Mouse (Mus musculus) stomach, embryonic 15.5 days (tissue): ENCODE results near the gene Galp. TPM values are rescaled to one million over a fixed set of nuclear protein-coding genes. Genes with fewer than 3 reads are reported as not detected.

Source experiments
- ATAC-seq: fragments of 200-750 bp; cut with Nextera tagmentation; 2 replicates; pipeline ENCODE4 v1.8.0; 2017; ENCODE audit warnings: low read depth, moderate number of reproducible peaks, moderate TSS enrichment; ENCODE audit not compliant: insufficient read depth, low FRiP score
- H3K27ac ChIP-seq: fragments of 300-500 bp; sonication (generic); 2 replicates; pipeline ENCODE4 v1.5.1; 2015; ENCODE audit warnings: mild to moderate bottlenecking, inconsistent platforms
- H3K27me3 ChIP-seq: fragments of 300-500 bp; sonication (generic); replicated peaks from 2 replicates; pipeline ENCODE4 v1.6.1; 2015; ENCODE audit warnings: inconsistent platforms
- H3K36me3 ChIP-seq: fragments of 300-500 bp; sonication (generic); 2 replicates; pipeline ENCODE4 v1.6.1; 2015; ENCODE audit warnings: inconsistent platforms
- H3K4me1 ChIP-seq: fragments of 300-500 bp; sonication (generic); 2 replicates; pipeline ENCODE4 v1.6.1; 2015; ENCODE audit warnings: inconsistent platforms
- H3K4me2 ChIP-seq: fragments of 300-500 bp; sonication (generic); 2 replicates; pipeline ENCODE4 v1.6.1; 2015; ENCODE audit warnings: mild to moderate bottlenecking, inconsistent platforms
- H3K4me3 ChIP-seq: fragments of 300-500 bp; sonication (generic); replicated peaks from 2 replicates; pipeline ENCODE4 v1.5.1; 2015; ENCODE audit warnings: inconsistent platforms
- H3K9ac ChIP-seq: fragments of 300-500 bp; sonication (generic); 2 replicates; pipeline ENCODE4 v1.6.1; 2015; ENCODE audit warnings: inconsistent platforms
- H3K9me3 ChIP-seq: fragments of 300-500 bp; sonication (generic); 2 replicates; pipeline ENCODE4 v1.6.1; 2016; ENCODE audit warnings: inconsistent platforms
- WGBS: fragments of 180-500 bp; shearing (Covaris S2); methylation state at CpG from one replicate; pipeline ENCODE4 v1.1.7; 2015; 5-methylcytosine and 5-hydroxymethylcytosine counted together
- polyA plus RNA-seq: library from polyadenylated mRNA; unstranded; fragments of >200 nt; fragmentation: Nextera tagmentation; extraction: Ambion mirVana; gene quantifications from 2 replicates; pipeline ENCODE4 v1.2.1, GENCODE M21; 2015

The Galp gene
- polyA plus RNA-seq, 1 experiment from 2014 or later, result not detected

- 85% methylated on average over 3 of the region's 3 CpGs for WGBS
These were observed 65.2 kb downstream of the Galp start for GRCm38 (mm10) chr7:6262120-6262519.

GRCm38 (mm10) chr7:6262984-6263383 is 66.1 kb downstream of the Galp start:
- H3K9ac ChIP-seq, result no peak overlapping the region
- no peaks in the 10 kb centered on the region for H3K36me3 ChIP-seq
- no peak overlapping the region for H3K27ac ChIP-seq
- ATAC-seq, result no peak
- no peak overlapping the region for H3K4me3 ChIP-seq
- no peaks in the 10 kb centered on the region for H3K4me1 ChIP-seq
- no peaks in the 10 kb centered on the region for H3K27me3 ChIP-seq
- no peaks in the 10 kb centered on the region for H3K9me3 ChIP-seq
- no peak overlapping the region for H3K4me2 ChIP-seq
- WGBS, result 72% methylated on average over 4 of the region's 4 CpGs

More at GRCm38 (mm10) chr7:6262120-6262519, 65.2 kb downstream of the Galp start:
- Histone ChIP-seq H3K4me1 (no peaks in the 10 kb centered on the region), H3K9ac (no peak overlapping the region), H3K36me3 (no peaks in the 10 kb centered on the region), H3K4me3 (no peak overlapping the region), H3K27me3 (no peaks in the 10 kb centered on the region), H3K9me3 (no peaks in the 10 kb centered on the region), H3K4me2 (no peak overlapping the region), H3K27ac (no peak overlapping the region)
- ATAC-seq, result no peak

GRCm38 (mm10) chr7:6265695-6266094 is 68.8 kb downstream of the Galp start:
- 56% methylated on average over 8 of the region's 8 CpGs for WGBS

More at GRCm38 (mm10) chr7:6265695-6266094, 68.8 kb downstream of the Galp start:
- no peaks in the 10 kb centered on the region for H3K9me3 ChIP-seq
- ATAC-seq, result no peak
- H3K4me1 ChIP-seq, result no peaks in the 10 kb centered on the region
- H3K9ac ChIP-seq, result no peak overlapping the region
- H3K4me3 ChIP-seq, result no peak overlapping the region
- H3K36me3 ChIP-seq, result no peaks in the 10 kb centered on the region
- H3K4me2 ChIP-seq, result no peak overlapping the region
- H3K27me3 ChIP-seq, result no peaks in the 10 kb centered on the region
- no peak overlapping the region for H3K27ac ChIP-seq

Other genes with a start within 250 kb of the Galp start
- not detected in 2 replicates for gene Vmn1r65, start 186.1 kb upstream of the Galp start, polyA plus RNA-seq
- gene Nlrp4c, start 151.9 kb upstream of the Galp start, polyA plus RNA-seq, result not detected in 2 replicates
- 26.0 and 28.1 TPM in 2 replicates for gene Zfp787, start 41.1 kb upstream of the Galp start, polyA plus RNA-seq
- gene Zfp444, start 24.9 kb upstream of the Galp start, polyA plus RNA-seq, result 46.8 and 49.6 TPM in 2 replicates
- not detected in 2 replicates for gene Zscan5b, start 25.2 kb downstream of the Galp start, polyA plus RNA-seq
- gene Epp13, start 55.6 kb downstream of the Galp start, polyA plus RNA-seq, result not detected in 2 replicates
- gene Zfp667, start 89.5 kb downstream of the Galp start, polyA plus RNA-seq, result 8.1 and 9.3 TPM in 2 replicates
- 4.5 and 4.8 TPM in 2 replicates for gene Zfp583, start 134.2 kb downstream of the Galp start, polyA plus RNA-seq
- gene Gm3854, start 146.7 kb downstream of the Galp start, polyA plus RNA-seq, result 1.6 and 2.7 TPM in 2 replicates
- 1.6 and 1.9 TPM in 2 replicates for gene Zfp78, start 166.2 kb downstream of the Galp start, polyA plus RNA-seq
- 6.9 and 7.6 TPM in 2 replicates for gene Zfp28, start 186.2 kb downstream of the Galp start, polyA plus RNA-seq
- gene Smim17, start 201.6 kb downstream of the Galp start, polyA plus RNA-seq, result 0.23 and 0.26 TPM in 2 replicates
- not detected in 2 replicates for gene Gm20715, start 213.2 kb downstream of the Galp start, polyA plus RNA-seq
- not detected in 2 replicates for gene Olfr1344, start 241.6 kb downstream of the Galp start, polyA plus RNA-seq